Mouse (Mus musculus) embryonic facial prominence, embryonic 12.5 days (tissue): ENCODE data around the gene Amn. TPM values are rescaled to one million over a fixed set of nuclear protein-coding genes. Genes with fewer than 3 reads are reported as not detected.

Experiments used
- ATAC-seq: fragments of 200-750 bp; cut with Nextera tagmentation; 2 replicates; pipeline ENCODE4 v1.8.0; 2017; ENCODE audit not compliant: insufficient number of reproducible peaks, insufficient read depth, low FRiP score, low TSS enrichment
- H3K27ac ChIP-seq: fragments of 300-500 bp; sonication (generic); 2 replicates; pipeline ENCODE4 v1.5.1; 2016; ENCODE audit warnings: mild to moderate bottlenecking
- H3K27me3 ChIP-seq: fragments of 300-500 bp; sonication (generic); 2 replicates; pipeline ENCODE4 v1.6.1; 2016; ENCODE audit warnings: mild to moderate bottlenecking, moderate library complexity
- H3K36me3 ChIP-seq: fragments of 300-500 bp; sonication (generic); 2 replicates; pipeline ENCODE4 v1.6.1; 2016; ENCODE audit warnings: mild to moderate bottlenecking
- H3K4me1 ChIP-seq: fragments of 300-500 bp; sonication (generic); 2 replicates; pipeline ENCODE4 v1.6.1; 2016
- H3K4me2 ChIP-seq: fragments of 300-500 bp; sonication (generic); replicated peaks from 2 replicates; pipeline ENCODE4 v1.6.1; 2016; ENCODE audit warnings: mild to moderate bottlenecking, moderate library complexity
- H3K4me3 ChIP-seq: fragments of 300-500 bp; sonication (generic); 2 replicates; pipeline ENCODE4 v1.5.1; 2016; ENCODE audit warnings: mild to moderate bottlenecking
- H3K9ac ChIP-seq: fragments of 300-500 bp; sonication (generic); 2 replicates; pipeline ENCODE4 v1.6.1; 2016; ENCODE audit warnings: mild to moderate bottlenecking, moderate library complexity
- H3K9me3 ChIP-seq: fragments of 300-500 bp; sonication (generic); 2 replicates; pipeline ENCODE4 v1.6.1; 2016; ENCODE audit warnings: mild to moderate bottlenecking, moderate library complexity
- WGBS: fragments of 180-500 bp; shearing (Covaris S2); methylation state at CpG from one replicate; pipeline ENCODE4 v1.1.7; 2016; 5-methylcytosine and 5-hydroxymethylcytosine counted together
- polyA plus RNA-seq: library from polyadenylated mRNA; unstranded; fragments of >200 nt; fragmentation: Nextera tagmentation; extraction: Ambion mirVana; gene quantifications from 2 replicates; pipeline ENCODE4 v1.2.1, GENCODE M21; 2016

The Amn gene
- polyA plus RNA-seq, 1 experiment from 2014 or later = 0.52 TPM

- H3K27me3 ChIP-seq = no peaks in the 10 kb centered on the region
- H3K4me3 ChIP-seq = no peak overlapping the region
- H3K9me3 ChIP-seq = no peaks in the 10 kb centered on the region
- no peaks in the 10 kb centered on the region for H3K4me1 ChIP-seq
- H3K36me3 ChIP-seq = peaks cover 96% of the 10 kb centered on the region
- no peak overlapping the region for H3K9ac ChIP-seq
- H3K4me2 ChIP-seq = no peak overlapping the region
- WGBS = 94% methylated on average over 12 of the region's 12 CpGs
- H3K27ac ChIP-seq = no peak overlapping the region
- ATAC-seq = no peak
These were observed 54.1 kb downstream of the Amn start for GRCm38 (mm10) chr12:111324949-111325348.

DNA sequence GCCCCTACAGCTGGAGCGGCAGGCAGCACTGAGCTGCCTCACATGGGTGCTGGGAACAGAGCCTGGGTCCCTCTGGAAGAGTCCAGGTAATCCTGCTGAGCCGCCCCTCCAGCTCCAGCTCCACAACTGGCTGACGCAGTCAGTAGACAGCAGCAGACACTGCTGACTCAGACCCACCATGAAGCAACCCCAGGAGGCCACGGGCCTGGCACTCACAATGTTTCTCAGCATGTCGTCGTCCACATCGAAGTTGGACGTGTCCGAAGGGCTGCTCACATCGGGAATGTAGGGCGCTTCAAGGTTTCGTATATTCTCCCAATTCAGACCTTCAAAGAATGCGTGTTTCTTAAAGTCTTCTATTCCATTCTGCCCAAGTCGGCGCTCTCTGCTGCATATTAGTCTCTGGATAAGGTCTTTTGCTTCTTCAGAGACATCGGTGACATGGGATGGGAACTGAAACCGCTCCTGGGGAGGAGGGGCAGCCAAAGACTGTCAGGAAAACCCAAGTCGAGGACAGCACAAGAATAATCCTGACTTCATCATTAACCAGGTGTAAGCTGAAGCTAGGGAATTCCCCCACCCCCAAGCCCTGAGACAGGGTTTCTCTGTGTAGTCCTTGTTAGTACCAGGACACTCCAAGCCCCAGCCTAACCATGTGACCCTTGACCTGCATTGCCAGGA is 55.0 kb downstream of the Amn start:
- H3K36me3 ChIP-seq = peaks cover 87% of the 10 kb centered on the region
- no peak overlapping the region for H3K27ac ChIP-seq
- no peaks in the 10 kb centered on the region for H3K27me3 ChIP-seq
- H3K9ac ChIP-seq = no peak overlapping the region
- no peak overlapping the region for H3K4me3 ChIP-seq
- no peaks in the 10 kb centered on the region for H3K9me3 ChIP-seq
- no peak for ATAC-seq
- no peak overlapping the region for H3K4me2 ChIP-seq
- WGBS = 93% methylated on average over 18 of the region's 18 CpGs
- H3K4me1 ChIP-seq = no peaks in the 10 kb centered on the region

Other genes with a start within 250 kb of the Amn start
- 13.0 TPM in 2 replicates for gene Rcor1, start 231.7 kb upstream of the Amn start, polyA plus RNA-seq
- 15.8 TPM in 2 replicates for gene Traf3, start 104.7 kb upstream of the Amn start, polyA plus RNA-seq
- not detected in 2 replicates for gene 4930595D18Rik, start 86.6 kb upstream of the Amn start, polyA plus RNA-seq
- 35.0 and 41.8 TPM in 2 replicates for gene Cdc42bpb, start 106.6 kb downstream of the Amn start, polyA plus RNA-seq
- 0.60 and 1.2 TPM in 2 replicates for gene Lbhd2, start 135.7 kb downstream of the Amn start, polyA plus RNA-seq
- 8.0 and 8.9 TPM in 2 replicates for gene Exoc3l4, start 145.9 kb downstream of the Amn start, polyA plus RNA-seq
- gene Tnfaip2, start 171.4 kb downstream of the Amn start, polyA plus RNA-seq = 6.2 and 6.3 TPM in 2 replicates
- 24.4 and 28.1 TPM in 2 replicates for gene Gm266, start 214.7 kb downstream of the Amn start, polyA plus RNA-seq